Mouse (Mus musculus): ENCODE measurements around the gene Gpx7.

GRCm38 (mm10) chr4:108406861-108407401 is at the start of gene Gpx7:
- TF ChIP-seq CTCF (IDR thresholded peaks at IDR 0.05; ENCODE audit: low read depth), result no peak
- no peak for TF ChIP-seq EP300 (optimal IDR thresholded peaks at IDR 0.05)
